Mouse (Mus musculus) CH12.LX (cell line): ENCODE results near the gene Ankmy2.

Experiments
- CTCF ChIP-seq, 2 experiments: IDR thresholded peaks in 1 of 2; conservative IDR thresholded peaks in 1 of 2; 2 replicates each; pipeline ENCODE4 v1.5.1; 2011 to 2012; ENCODE audit warnings: low read depth in 2 of 2, low read length in 2 of 2, improper control_type of control experiment in 1 of 2, inconsistent platforms in 1 of 2, mild to moderate bottlenecking in 1 of 2, moderate library complexity in 1 of 2
- RAD21 ChIP-seq: IDR thresholded peaks from 2 replicates; pipeline ENCODE4 v1.6.1; 2011; ENCODE audit warnings: low read depth, mild to moderate bottlenecking, low read length, improper control_type of control experiment, moderate library complexity
- SIN3A ChIP-seq: IDR thresholded peaks from 2 replicates; pipeline ENCODE4 v1.6.1; 2012; ENCODE audit warnings: low read length, improper control_type of control experiment, inconsistent platforms
- TBP ChIP-seq: conservative IDR thresholded peaks from 2 replicates; pipeline ENCODE4 v1.6.1; 2011; ENCODE audit warnings: low read depth, low read length, improper control_type of control experiment
- USF1 ChIP-seq: IDR thresholded peaks from 2 replicates; pipeline ENCODE4 v1.6.1; 2014; ENCODE audit warnings: low read depth, mild to moderate bottlenecking, inconsistent platforms, low read length, improper control_type of control experiment

DNA sequence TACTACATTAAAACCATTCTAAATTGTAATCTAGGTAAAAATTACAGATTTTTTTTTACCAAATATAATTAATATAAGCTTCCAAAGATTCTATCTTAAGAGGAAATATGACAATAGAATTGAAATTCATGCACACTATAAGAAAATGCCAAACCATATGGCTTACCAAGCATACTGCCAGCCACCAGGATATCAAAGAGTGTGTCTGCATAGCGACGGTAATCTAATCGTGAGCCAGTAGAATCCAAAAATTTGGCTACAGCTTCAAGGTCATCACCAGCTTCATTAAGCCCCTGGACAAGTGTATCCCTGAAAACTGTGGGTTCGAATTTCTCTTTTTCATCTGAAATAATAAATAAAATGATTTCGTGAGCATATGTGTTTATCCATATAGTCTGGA is 27.1 kb upstream of the Ankmy2 start:
- TF ChIP-seq CTCF (conservative IDR thresholded peaks at IDR 0.05 in 1 of 2, IDR thresholded peaks at IDR 0.05 in 1 of 2; ENCODE audit: low read depth in 2 of 2, low read length in 2 of 2) (no peak), RAD21 (no peak), SIN3A (no peak), USF1 (no peak), TBP (no peak)
